Mouse (Mus musculus): Measurements from ENCODE around the gene Tubb2b. TPM values are rescaled to one million over a fixed set of nuclear protein-coding genes. Genes with fewer than 3 reads are reported as not detected.

The Tubb2b gene
- 100 to 1,000 TPM; 703 to 790 TPM for total RNA-seq (2021)
- long read RNA-seq, experiment 1, transcript Tubb2b-201 (4 exons, 2,182 nt): major isoform, 59 of 105 reads
- long read RNA-seq, experiment 1, partial matches to known transcripts: 46 of 105 reads
- long read RNA-seq, experiment 1, other reads (novel, unspliced or antisense): 0 of 105 reads
- long read RNA-seq, experiment 2, transcript Tubb2b-201 (4 exons, 2,182 nt): major isoform, 79 of 162 reads
- long read RNA-seq, experiment 2, partial matches to known transcripts: 14 of 162 reads
- long read RNA-seq, experiment 2, other reads (novel, unspliced or antisense): 69 of 162 reads

GRCm38 (mm10) chr13:34130226-34130731, at the start of gene Tubb2b:
Gene Tubb2b (minus strand): TSS chr13:34130466.
- peak; percentile 88 to 91 for DNase-seq (ENCODE audit: low spot score in 2 of 2)

DNA sequence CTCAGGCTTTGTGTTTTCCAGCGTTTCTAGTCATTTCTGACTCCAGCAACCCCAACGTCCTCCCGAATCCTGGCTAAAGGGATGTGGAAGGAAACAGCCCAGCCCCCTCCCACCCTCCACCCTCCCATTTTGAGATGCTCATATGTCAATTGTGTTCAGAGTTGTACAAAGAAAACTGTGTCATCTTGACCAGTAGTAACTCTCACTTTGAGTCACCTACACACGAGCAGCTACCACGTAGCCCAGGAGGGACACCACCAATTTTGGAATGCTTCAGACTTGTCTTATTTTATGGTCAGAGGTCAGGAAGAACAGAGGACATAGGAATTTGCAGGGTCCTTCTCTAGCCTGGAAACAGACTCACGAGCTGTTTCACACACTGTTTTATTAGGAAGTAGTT, 43.8 kb upstream of the Tubb2b start:
- no peak for DNase-seq (ENCODE audit: low spot score in 2 of 2)

DNA sequence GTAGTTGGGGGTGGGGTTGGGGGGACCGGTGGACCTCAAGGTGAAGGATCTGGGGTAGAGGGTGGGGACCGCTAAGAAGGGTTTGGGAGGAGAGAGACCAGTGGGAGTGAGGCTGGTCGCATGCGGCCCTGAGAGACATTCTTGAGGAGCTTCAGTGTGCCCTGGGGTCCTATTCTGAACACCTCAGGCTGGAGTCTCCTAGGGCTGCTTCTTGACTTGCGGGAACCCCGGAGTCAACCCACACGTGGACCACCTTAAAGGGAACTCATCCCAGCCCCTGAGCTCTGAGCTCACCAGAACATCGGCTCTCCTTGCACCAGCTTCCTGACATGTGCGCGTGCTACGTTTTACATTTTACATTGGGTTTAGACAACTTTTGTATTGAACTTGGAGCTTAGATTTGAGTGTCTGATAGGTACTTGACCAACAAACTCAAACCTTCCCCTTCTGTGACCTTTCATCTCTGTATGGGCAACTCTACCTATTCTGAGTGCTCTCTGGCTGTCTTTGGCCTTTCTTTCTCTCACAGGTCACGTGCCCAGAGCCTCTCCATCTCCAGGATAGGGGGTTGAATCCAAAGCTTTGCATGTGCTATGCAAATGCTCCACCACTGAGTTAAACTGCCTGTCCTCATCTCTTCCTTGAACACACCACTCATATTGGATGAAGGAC, 33.2 kb upstream of the Tubb2b start:
- DNase-seq (ENCODE audit: low spot score in 2 of 2): no peak

- DNase-seq (ENCODE audit: low spot score in 2 of 2): peak; percentile 93
These were observed 32.4 kb upstream of the Tubb2b start, which contains the start of gene Psmg4 for GRCm38 (mm10) chr13:34162491-34163303. Gene Psmg4 (plus strand): TSS chr13:34162964.

DNA sequence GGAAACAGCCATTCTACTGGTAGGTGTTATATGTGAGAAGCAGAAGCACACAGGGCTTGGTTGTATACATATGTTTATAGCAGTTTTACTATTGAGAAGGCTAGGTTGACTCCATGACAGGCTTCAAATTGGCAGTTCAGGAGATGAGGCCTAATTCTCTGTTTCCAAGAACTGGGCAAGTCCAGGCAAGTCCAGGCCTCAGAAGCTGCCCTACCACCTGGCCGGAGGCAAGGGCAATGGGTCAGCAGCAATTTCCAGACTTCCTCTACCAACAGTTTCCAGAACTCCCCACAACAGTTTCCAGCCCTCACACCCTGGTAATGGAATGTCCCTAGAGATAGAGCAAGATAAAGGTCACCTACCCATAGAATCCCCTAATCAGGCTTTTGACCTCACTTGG, 29.7 kb upstream of the Tubb2b start:
- DNase-seq (ENCODE audit: low spot score in 2 of 2): no peak

DNA sequence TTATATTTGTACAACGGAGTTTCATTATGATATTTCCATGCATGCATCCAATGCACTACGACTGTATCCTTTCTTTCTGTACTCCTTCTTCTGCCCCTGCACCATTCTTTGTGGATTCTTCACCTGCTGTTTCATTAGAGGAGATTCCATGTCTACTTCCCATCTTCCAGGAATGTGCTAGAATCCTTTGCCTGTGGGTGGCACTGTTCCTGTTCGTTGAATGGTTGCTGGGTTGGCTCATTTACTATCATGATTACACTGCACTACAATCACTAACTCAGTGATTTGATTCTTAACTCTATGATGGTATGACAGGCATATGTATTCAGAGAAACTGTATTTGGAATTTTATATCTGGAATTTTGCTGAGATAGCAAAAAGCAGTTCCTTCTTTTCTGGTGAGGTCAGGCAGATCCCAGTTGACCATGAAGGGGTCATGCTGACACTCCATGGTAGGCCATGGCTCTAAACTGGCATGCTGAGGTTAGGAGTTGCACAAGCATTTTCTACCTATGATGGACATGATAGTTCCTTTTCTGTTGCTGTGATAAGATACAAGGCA, 27.4 kb upstream of the Tubb2b start:
- DNase-seq (ENCODE audit: low spot score in 2 of 2): no peak

- peak in 1 of 2 experiments; percentile 43 for DNase-seq (ENCODE audit: low spot score in 2 of 2)
These were observed 26.5 kb upstream of the Tubb2b start for GRCm38 (mm10) chr13:34156840-34157185.

DNA sequence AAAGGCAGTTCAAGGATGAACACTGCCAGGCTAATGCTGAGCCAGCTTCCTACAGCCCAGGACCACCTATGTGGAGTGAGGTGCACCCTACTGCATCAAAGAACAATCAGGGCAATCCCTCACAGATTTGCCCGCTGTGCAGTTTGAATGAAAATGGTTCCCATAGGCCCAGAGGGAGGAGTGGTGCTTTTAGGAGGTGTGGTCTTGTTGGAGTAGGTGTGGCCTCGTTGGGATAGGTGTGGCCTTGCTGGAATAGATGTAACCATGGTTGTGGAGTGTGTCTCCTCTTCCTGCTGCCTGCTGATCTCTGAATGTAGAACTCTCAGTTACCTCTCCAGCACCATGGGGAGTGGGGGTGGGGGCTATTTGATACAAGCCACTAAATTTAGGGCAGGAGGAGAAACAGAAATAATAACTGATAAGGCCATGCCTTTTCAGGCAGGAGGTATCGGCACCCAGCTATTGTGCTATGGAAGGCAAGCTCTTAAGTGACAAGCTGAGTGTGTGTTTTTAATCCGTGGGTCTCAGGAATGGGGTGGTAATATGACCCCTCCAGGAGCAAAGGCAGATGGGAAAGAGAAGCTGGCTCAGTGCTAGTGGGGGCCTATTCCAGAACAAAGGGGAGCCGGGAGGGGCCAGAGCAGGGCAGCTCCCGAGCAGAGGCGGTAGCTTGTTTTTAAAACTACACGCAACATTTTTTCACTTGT, 26.0 kb upstream of the Tubb2b start:
- no peak for DNase-seq (ENCODE audit: low spot score in 2 of 2)

DNA sequence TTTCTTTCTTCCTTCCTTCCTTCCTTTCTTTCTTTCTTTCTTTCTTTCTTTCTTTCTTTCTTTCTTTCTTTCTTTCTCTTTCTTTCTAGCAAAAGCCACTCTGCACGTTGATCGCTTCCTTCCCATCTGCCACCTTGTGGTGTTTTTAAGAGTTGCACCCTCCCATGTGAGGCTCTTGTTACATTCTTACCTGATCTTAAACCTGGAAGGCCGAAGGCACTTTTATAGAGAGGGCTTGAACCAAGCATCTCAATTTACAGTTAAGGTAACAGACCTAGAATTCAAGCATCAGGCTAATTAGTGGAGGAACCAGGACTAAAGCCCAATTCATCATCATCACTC, 24.6 kb upstream of the Tubb2b start:
- DNase-seq (ENCODE audit: low spot score in 2 of 2): peak; percentile 68 to 79

- DNase-seq (ENCODE audit: low spot score in 2 of 2): peak; percentile 82 to 85
These were observed 24.1 kb upstream of the Tubb2b start for GRCm38 (mm10) chr13:34154217-34154930.

DNA sequence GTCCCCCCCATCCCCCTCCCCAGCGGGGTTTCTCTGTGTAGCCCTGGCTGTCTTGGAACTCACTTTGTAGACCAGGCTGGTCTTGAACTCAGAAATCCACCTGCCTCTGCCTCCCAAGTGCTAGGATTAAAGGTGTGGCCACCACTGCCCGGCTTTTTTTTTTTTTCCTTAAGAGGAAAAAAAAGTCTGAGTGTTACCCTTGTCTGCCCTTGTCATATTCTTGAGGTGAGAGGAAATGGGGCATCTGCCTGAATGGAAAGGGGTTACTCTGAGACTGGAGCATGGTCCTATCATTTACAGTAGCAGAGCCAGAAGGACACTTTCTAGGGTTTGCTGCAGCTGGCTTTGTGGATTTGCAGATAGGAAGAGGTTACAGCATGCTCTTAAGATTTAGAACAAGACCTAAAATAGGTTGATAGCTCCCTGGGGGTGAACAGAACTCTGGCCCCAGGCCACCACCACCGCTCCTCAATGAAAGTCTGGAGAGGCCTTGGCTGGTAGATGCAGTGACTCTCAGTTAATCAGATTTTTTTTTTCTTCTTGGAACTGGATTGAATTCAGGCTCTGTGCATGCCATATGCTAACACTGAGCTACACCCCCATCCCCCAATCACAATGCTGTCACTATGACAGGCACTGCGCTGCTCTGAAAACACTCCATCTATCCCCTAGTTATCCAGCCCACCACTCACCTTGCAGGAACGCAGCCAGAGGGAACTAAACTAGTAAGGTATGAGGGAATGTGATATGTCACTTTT, 23.2 kb upstream of the Tubb2b start:
- DNase-seq (ENCODE audit: low spot score in 2 of 2): peak; percentile 41 to 75

DNA sequence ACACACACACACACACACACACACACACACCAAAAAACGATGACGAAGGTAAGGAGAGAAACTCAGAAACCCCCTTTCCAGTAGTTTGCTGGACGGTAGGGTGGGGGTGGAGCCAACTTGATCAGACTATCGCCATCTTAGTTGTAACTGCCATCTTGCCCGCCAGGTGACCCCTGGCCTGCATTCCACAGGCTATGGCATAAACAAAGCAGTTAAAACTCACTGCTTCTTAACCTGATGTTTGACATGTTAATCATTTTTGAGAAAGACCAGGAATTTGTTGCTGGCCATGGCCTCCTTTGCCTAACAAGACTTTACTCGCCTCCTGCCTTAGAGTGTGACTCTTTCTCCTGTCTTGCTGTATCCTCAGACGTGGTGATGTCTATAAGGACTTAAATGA, 22.4 kb upstream of the Tubb2b start:
- no peak for DNase-seq (ENCODE audit: low spot score in 2 of 2)

GRCm38 (mm10) chr13:34151425-34151824, 21.2 kb upstream of the Tubb2b start:
- DNase-seq (ENCODE audit: low spot score in 2 of 2): no peak

DNA sequence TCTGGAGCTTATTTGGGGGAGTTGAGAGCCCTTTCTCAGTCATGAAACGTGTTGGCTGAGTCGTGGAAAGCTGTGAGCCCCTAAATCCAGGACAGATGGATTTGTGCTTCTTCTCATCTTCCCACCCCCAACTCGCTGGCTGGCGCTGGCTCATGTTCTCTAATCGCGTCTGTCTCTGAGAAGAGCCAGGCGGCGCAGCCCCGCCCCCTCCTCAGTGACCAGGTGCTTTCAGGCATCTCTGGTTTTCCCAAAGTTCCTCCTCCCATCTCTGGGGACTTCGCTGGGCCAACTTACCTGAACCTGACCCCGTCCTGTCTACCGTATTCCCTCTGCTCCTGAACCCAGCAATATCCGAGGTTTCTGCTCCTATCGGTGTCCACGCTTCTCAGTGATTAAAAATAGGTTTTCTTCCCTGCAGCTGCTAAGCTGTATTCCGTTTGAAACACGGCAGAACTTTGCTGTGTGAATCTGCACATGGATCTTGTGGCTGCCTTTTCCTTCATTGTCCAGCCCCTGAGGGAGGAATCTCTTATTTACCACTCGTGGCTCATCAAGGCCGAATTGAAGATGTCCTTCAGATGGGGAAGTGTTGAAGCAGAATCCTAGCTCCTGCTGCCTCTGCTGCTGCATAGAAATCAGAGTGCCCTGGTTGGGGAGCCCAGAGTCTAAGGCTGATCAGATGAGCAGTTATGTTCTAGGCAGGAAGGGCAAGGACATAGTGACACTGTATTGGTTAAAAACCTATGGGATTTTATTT, 20.2 kb upstream of the Tubb2b start:
- peak; percentile 71 to 74 for DNase-seq (ENCODE audit: low spot score in 2 of 2)

GRCm38 (mm10) chr13:34149463-34150176, 19.4 kb upstream of the Tubb2b start:
- no peak for DNase-seq (ENCODE audit: low spot score in 2 of 2)

DNA sequence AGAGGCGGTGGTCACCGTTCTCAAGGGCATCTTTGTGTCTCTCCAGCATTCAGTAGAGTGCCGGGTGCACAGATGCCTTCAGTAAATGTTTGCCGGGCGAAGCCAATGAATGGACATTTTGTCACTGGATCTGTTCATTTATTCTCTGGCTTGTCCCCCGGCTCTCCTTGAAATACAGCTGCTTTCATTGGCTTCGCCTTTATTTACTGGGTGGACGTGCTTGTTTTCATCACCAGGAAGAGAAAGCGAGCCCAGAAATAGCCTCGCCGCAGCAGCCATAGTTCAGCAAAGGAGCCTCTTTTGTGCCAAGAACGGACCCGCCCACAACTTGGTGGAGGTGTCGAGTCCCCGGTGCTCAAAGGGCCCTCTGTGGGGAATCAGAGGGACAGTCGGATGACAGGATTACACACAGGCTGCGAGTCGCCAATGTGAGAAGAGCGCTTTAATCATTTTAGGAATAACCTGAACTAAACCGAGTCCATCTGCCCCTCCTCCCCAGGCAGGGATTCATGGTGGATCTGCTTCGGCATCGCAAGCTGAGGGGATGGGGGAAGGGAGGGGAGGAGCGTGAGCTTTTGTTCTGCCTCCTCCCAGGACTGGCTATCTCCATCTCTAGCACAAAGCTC, 18.6 kb upstream of the Tubb2b start:
- peak; percentile 84 to 85 for DNase-seq (ENCODE audit: low spot score in 2 of 2)

GRCm38 (mm10) chr13:34148181-34148580, 17.9 kb upstream of the Tubb2b start:
- DNase-seq (ENCODE audit: low spot score in 2 of 2): no peak

DNA sequence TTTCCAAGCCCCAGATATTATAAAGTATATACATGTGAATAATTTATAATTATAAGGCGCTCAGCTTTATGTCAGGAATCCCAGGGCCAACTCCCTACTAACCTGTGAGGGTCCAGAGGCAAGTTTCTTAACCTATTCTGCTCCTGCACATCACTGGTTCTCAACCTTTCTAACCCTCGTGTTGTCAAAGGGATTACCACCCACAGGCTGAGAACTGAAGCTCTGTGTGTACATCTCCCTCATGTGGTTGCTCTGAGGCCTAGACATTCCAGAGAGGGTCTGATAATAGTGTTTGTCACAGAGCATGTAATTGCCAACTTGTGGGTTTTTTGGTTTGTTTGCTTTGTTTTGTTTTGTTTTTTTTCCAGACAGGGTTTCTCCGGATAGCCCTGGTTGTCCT, 16.6 kb upstream of the Tubb2b start:
- no peak for DNase-seq (ENCODE audit: low spot score in 2 of 2)
